Mouse (Mus musculus) MEL (cell line): ENCODE measurements around the gene Olfr322. TPM values are rescaled to one million over a fixed set of nuclear protein-coding genes. Genes with fewer than 3 reads are reported as not detected.

ENCODE experiments used
- DNase-seq: peaks from one replicate; pipeline ENCODE4 v3.0.0; 2011; ENCODE audit warnings: low read depth, low spot score
- H3K27ac ChIP-seq: 2 replicates; pipeline ENCODE4 v1.5.1; 2012; ENCODE audit warnings: low read depth, mild to moderate bottlenecking, control low read depth, low read length, moderate library complexity; ENCODE audit not compliant: control insufficient read depth
- H3K27me3 ChIP-seq, 2 experiments: fragments of 150-350 bp in 1 of 2; sonication (generic) in 1 of 2; 2 replicates each; pipeline ENCODE4 v1.6.1; 2012; ENCODE audit warnings: low read length in 2 of 2, mild to moderate bottlenecking in 2 of 2, improper control_type of control experiment in 1 of 2, moderate library complexity in 1 of 2; ENCODE audit not compliant: insufficient read depth in 2 of 2, control insufficient read depth in 1 of 2
- H3K36me3 ChIP-seq, 2 experiments: 2 replicates each; pipeline ENCODE4 v1.6.1; 2012 to 2014; ENCODE audit warnings: low read length in 2 of 2, improper control_type of control experiment in 1 of 2, inconsistent platforms in 1 of 2, mild to moderate bottlenecking in 1 of 2; ENCODE audit not compliant: insufficient read depth in 2 of 2, control insufficient read depth in 1 of 2
- H3K4me1 ChIP-seq, 2 experiments: fragments of 150-350 bp in 1 of 2; sonication (generic) in 1 of 2; 2 replicates each; pipeline ENCODE4 v1.6.1; 2012; ENCODE audit warnings: low read length in 2 of 2, improper control_type of control experiment in 1 of 2, mild to moderate bottlenecking in 1 of 2; ENCODE audit not compliant: insufficient read depth in 2 of 2, control insufficient read depth in 1 of 2
- H3K4me3 ChIP-seq, 2 experiments: fragments of 150-350 bp in 1 of 2; sonication (generic) in 1 of 2; 2 replicates each; pipeline ENCODE4 v1.5.1; 2012; ENCODE audit warnings: low read depth in 2 of 2, low read length in 2 of 2, mild to moderate bottlenecking in 2 of 2, moderate library complexity in 2 of 2, control low read depth in 1 of 2, improper control_type of control experiment in 1 of 2; ENCODE audit not compliant: control insufficient read depth in 1 of 2, insufficient read depth in 1 of 2
- H3K79me2 ChIP-seq: 2 replicates; pipeline ENCODE4 v1.6.1; 2012; ENCODE audit warnings: mild to moderate bottlenecking, low read length, moderate library complexity; ENCODE audit not compliant: control insufficient read depth, poor library complexity, insufficient read depth
- H3K9ac ChIP-seq: 2 replicates; pipeline ENCODE4 v1.6.1; 2012; ENCODE audit warnings: low read depth, mild to moderate bottlenecking, control low read depth, low read length, moderate library complexity; ENCODE audit not compliant: control insufficient read depth, poor library complexity, severe bottlenecking
- H3K9me3 ChIP-seq: fragments of 150-350 bp; sonication (generic); replicated peaks from 2 replicates; pipeline ENCODE4 v1.6.1; 2012; ENCODE audit warnings: mild to moderate bottlenecking, low read length, improper control_type of control experiment, moderate library complexity; ENCODE audit not compliant: insufficient read depth
- BHLHE40 ChIP-seq: IDR thresholded peaks from 2 replicates; pipeline ENCODE4 v1.6.1; 2012; ENCODE audit warnings: low read depth, mild to moderate bottlenecking, inconsistent platforms, low read length, improper control_type of control experiment, borderline replicate concordance
- CHD2 ChIP-seq: IDR thresholded peaks from 2 replicates; pipeline ENCODE4 v1.6.1; 2011; ENCODE audit warnings: low read length, improper control_type of control experiment
- E2F4 ChIP-seq: IDR thresholded peaks from 2 replicates; pipeline ENCODE4 v1.6.1; 2011; ENCODE audit warnings: low read depth, low read length, improper control_type of control experiment, borderline replicate concordance
- ELF1 ChIP-seq: IDR thresholded peaks from 2 replicates; pipeline ENCODE4 v1.6.1; 2014; ENCODE audit warnings: low read depth, mild to moderate bottlenecking, inconsistent platforms, low read length, improper control_type of control experiment, moderate library complexity
- EP300 ChIP-seq, 2 experiments: IDR thresholded peaks; 2 replicates each; pipeline ENCODE4 v1.6.1; 2011; ENCODE audit warnings: improper control_type of control experiment in 2 of 2, low read length in 2 of 2, low read depth in 1 of 2, mild to moderate bottlenecking in 1 of 2
- ETS1 ChIP-seq: IDR thresholded peaks from 2 replicates; pipeline ENCODE4 v1.6.1; 2012; ENCODE audit warnings: low read depth, mild to moderate bottlenecking, inconsistent platforms, low read length, improper control_type of control experiment, moderate library complexity
- GABPA ChIP-seq: IDR thresholded peaks from 2 replicates; pipeline ENCODE4 v1.6.1; 2012; ENCODE audit warnings: low read depth, mild to moderate bottlenecking, inconsistent platforms, low read length, improper control_type of control experiment, moderate library complexity
- GATA1 ChIP-seq: IDR thresholded peaks from 2 replicates; pipeline ENCODE4 v1.6.1; 2011; ENCODE audit warnings: low read depth, low read length, improper control_type of control experiment
- HCFC1 ChIP-seq: IDR thresholded peaks from 2 replicates; pipeline ENCODE4 v1.6.1; 2012; ENCODE audit warnings: low read depth, mild to moderate bottlenecking, inconsistent platforms, low read length, improper control_type of control experiment, moderate library complexity
- JUND ChIP-seq: IDR thresholded peaks from 2 replicates; pipeline ENCODE4 v1.6.1; 2011; ENCODE audit warnings: low read depth, mild to moderate bottlenecking, improper control_type of control experiment, low read length
- KAT2A ChIP-seq: conservative IDR thresholded peaks from 2 replicates; pipeline ENCODE4 v1.6.1; 2012; ENCODE audit warnings: low read depth, low read length, improper control_type of control experiment, inconsistent platforms
- MAX ChIP-seq: IDR thresholded peaks from 2 replicates; pipeline ENCODE4 v1.6.1; 2011; ENCODE audit warnings: low read length, improper control_type of control experiment
- MAZ ChIP-seq: IDR thresholded peaks from 2 replicates; pipeline ENCODE4 v1.6.1; 2012; ENCODE audit warnings: low read depth, mild to moderate bottlenecking, inconsistent platforms, low read length, improper control_type of control experiment
- MEF2A ChIP-seq: IDR thresholded peaks from 2 replicates; pipeline ENCODE4 v1.6.1; 2014; ENCODE audit warnings: low read depth, mild to moderate bottlenecking, inconsistent platforms, low read length, improper control_type of control experiment; ENCODE audit not compliant: poor library complexity, insufficient replicate concordance, severe bottlenecking; ENCODE audit errors: extremely low read depth
- MXI1 ChIP-seq: IDR thresholded peaks from 2 replicates; pipeline ENCODE4 v1.6.1; 2011; ENCODE audit warnings: mild to moderate bottlenecking, low read depth, low read length, improper control_type of control experiment
- MYB ChIP-seq: IDR thresholded peaks from 2 replicates; pipeline ENCODE4 v1.6.1; 2011; ENCODE audit warnings: mild to moderate bottlenecking, low read depth, low read length, improper control_type of control experiment
- MYC ChIP-seq: IDR thresholded peaks from 2 replicates; pipeline ENCODE4 v1.6.1; 2011; ENCODE audit warnings: low read depth, mild to moderate bottlenecking, low read length, improper control_type of control experiment, moderate library complexity
- NELFE ChIP-seq: IDR thresholded peaks from 2 replicates; pipeline ENCODE4 v1.6.1; 2011; ENCODE audit warnings: low read depth, low read length, improper control_type of control experiment
- POLR2A ChIP-seq, 2 experiments: IDR thresholded peaks; 2 replicates each; pipeline ENCODE4 v1.6.1; 2011 to 2012; ENCODE audit warnings: low read length in 2 of 2, mild to moderate bottlenecking in 2 of 2, control low read depth in 1 of 2, improper control_type of control experiment in 1 of 2, low read depth in 1 of 2, moderate library complexity in 1 of 2; ENCODE audit not compliant: control insufficient read depth in 1 of 2, insufficient read depth in 1 of 2, poor library complexity in 1 of 2
- POLR2AphosphoS2 ChIP-seq: IDR thresholded peaks from 2 replicates; pipeline ENCODE4 v1.6.1; 2011; ENCODE audit warnings: low read length, improper control_type of control experiment
- POLR2AphosphoS5 ChIP-seq: IDR thresholded peaks from 2 replicates; pipeline ENCODE4 v1.6.1; 2012; ENCODE audit warnings: low read depth, borderline replicate concordance, mild to moderate bottlenecking, inconsistent platforms, low read length, moderate library complexity, mixed read lengths
- RCOR1 ChIP-seq: IDR thresholded peaks from 2 replicates; pipeline ENCODE4 v1.6.1; 2012; ENCODE audit warnings: low read depth, mild to moderate bottlenecking, inconsistent platforms, low read length, improper control_type of control experiment
- SIN3A ChIP-seq: IDR thresholded peaks from 2 replicates; pipeline ENCODE4 v1.6.1; 2012; ENCODE audit warnings: low read length, improper control_type of control experiment, inconsistent platforms
- SMC3 ChIP-seq: IDR thresholded peaks from 2 replicates; pipeline ENCODE4 v1.6.1; 2011; ENCODE audit warnings: low read depth, low read length, improper control_type of control experiment
- TAL1 ChIP-seq: IDR thresholded peaks from 2 replicates; pipeline ENCODE4 v1.6.1; 2012; ENCODE audit warnings: mild to moderate bottlenecking, inconsistent platforms, low read length, moderate library complexity, mixed read lengths
- TBP ChIP-seq: IDR thresholded peaks from 2 replicates; pipeline ENCODE4 v1.8.0; 2011; ENCODE audit warnings: low read depth, low read length, improper control_type of control experiment
- TCF12 ChIP-seq: IDR thresholded peaks from 2 replicates; pipeline ENCODE4 v1.6.1; 2014; ENCODE audit warnings: low read depth, mild to moderate bottlenecking, inconsistent platforms, low read length, improper control_type of control experiment, moderate library complexity
- UBTF ChIP-seq: IDR thresholded peaks from 2 replicates; pipeline ENCODE4 v1.6.1; 2012; ENCODE audit warnings: low read depth, mild to moderate bottlenecking, inconsistent platforms, low read length, improper control_type of control experiment, moderate library complexity, borderline replicate concordance; ENCODE audit not compliant: insufficient read depth
- USF1 ChIP-seq: IDR thresholded peaks from 2 replicates; pipeline ENCODE4 v1.6.1; 2014; ENCODE audit warnings: low read depth, mild to moderate bottlenecking, inconsistent platforms, low read length, improper control_type of control experiment, moderate library complexity
- ZC3H11A ChIP-seq: IDR thresholded peaks from 2 replicates; pipeline ENCODE4 v1.6.1; 2012; ENCODE audit warnings: low read depth, mild to moderate bottlenecking, inconsistent platforms, low read length, improper control_type of control experiment
- ZKSCAN1 ChIP-seq: IDR thresholded peaks from 2 replicates; pipeline ENCODE4 v1.6.1; 2012; ENCODE audit warnings: low read depth, mild to moderate bottlenecking, inconsistent platforms, low read length, improper control_type of control experiment, moderate library complexity
- ZNF384 ChIP-seq: IDR thresholded peaks from 2 replicates; pipeline ENCODE4 v1.6.1; 2012; ENCODE audit warnings: low read depth, mild to moderate bottlenecking, inconsistent platforms, low read length, improper control_type of control experiment
- polyA plus RNA-seq, 2 experiments: library from polyadenylated mRNA; stranded (reverse) in 1 of 2; unstranded in 1 of 2; fragments of >175 nt in 1 of 2; fragments of >200 nt in 1 of 2; gene quantifications; 2 replicates each; pipeline versions ENCODE4 v1.2.1 to v1.2.4; 2012; ENCODE audit warnings: low replicate concordance in 2 of 2, low read depth in 1 of 2; ENCODE audit not compliant: insufficient read length in 2 of 2, insufficient read depth in 1 of 2, missing spikeins in 1 of 2
- total RNA-seq: library from RNA; depleted of rRNA; stranded (reverse); fragments of 300-350 nt; gene quantifications from 2 replicates; pipeline ENCODE4 v1.2.3, GENCODE M21; 2012

Olfr322 gene
- total and polyA plus RNA-seq, 3 experiments, result not detected

- peaks cover 7 to 28% of the 10 kb centered on the region in 2 experiments for H3K4me1 ChIP-seq
- DNase-seq, result peak; percentile 88
- peak overlapping the region; percentile 73 for H3K27ac ChIP-seq
- peak; percentile 65; the same call in 1 of the 2 replicates for TF ChIP-seq BHLHE40
- peak; percentile 64 for TF ChIP-seq GATA1
- TF ChIP-seq MYB, result no peak
- peak; percentile 73 for TF ChIP-seq SIN3A
- TF ChIP-seq USF1, result peak; percentile 43
- TF ChIP-seq POLR2AphosphoS5, result no peak
- TF ChIP-seq ETS1, result peak; percentile 43; the same call in 1 of the 2 replicates
- no peak for TF ChIP-seq E2F4
- no peak for TF ChIP-seq GABPA
- TF ChIP-seq TAL1, result peak; percentile 57; the same call in 1 of the 2 replicates
- peak; percentile 94 for TF ChIP-seq MXI1
- TF ChIP-seq KAT2A, result no peak
- TF ChIP-seq CHD2, result no peak
- TF ChIP-seq ZC3H11A, result no peak
- TF ChIP-seq ZNF384, result no peak
- TF ChIP-seq SMC3, result no peak
- TF ChIP-seq NELFE, result 0 out of 2 replicates have a peak, but pooled peaks have one; percentile 41
- TF ChIP-seq JUND, result no peak
- no peak for TF ChIP-seq POLR2AphosphoS2
- no peak for TF ChIP-seq MEF2A
- 0 out of 2 replicates have a peak, but pooled peaks have one; percentile 52 for TF ChIP-seq TBP
- TF ChIP-seq TCF12, result 0 out of 2 replicates have a peak, but pooled peaks have one; percentile 25
- TF ChIP-seq ZKSCAN1, result no peak
- TF ChIP-seq RCOR1, result no peak
- peak; percentile 92 for TF ChIP-seq MAX
- TF ChIP-seq UBTF, result no peak
- no peak; the same call in 1 of the 2 replicates for TF ChIP-seq HCFC1
- TF ChIP-seq MYC, result peak; percentile 95
- no peak for TF ChIP-seq ELF1
- peak in 1 of 2 experiments; percentile 62; a peak in 2 of 4 replicates for TF ChIP-seq POLR2A (IDR thresholded peaks at IDR 0.05; ENCODE audit: control insufficient read depth in 1 of 2, insufficient read depth in 1 of 2, low read depth in 1 of 2, low read length in 2 of 2, poor library complexity in 1 of 2)
- no peak for TF ChIP-seq MAZ
- peak in 1 of 2 experiments; percentile 31; a peak in 2 of 4 replicates for TF ChIP-seq EP300 (IDR thresholded peaks at IDR 0.05; ENCODE audit: low read depth in 1 of 2, low read length in 2 of 2)
- no peaks in the 10 kb centered on the region for H3K27me3 ChIP-seq
- H3K36me3 ChIP-seq, result peaks cover 0 to 23% of the 10 kb centered on the region in 2 experiments; a peak in 2 of 4 replicates
- H3K9ac ChIP-seq, result peak overlapping the region; percentile 46
- no peaks in the 10 kb centered on the region for H3K9me3 ChIP-seq
- peak overlapping the region; percentile 45 to 52 for H3K4me3 ChIP-seq
- no peaks in the 10 kb centered on the region; the same call in 1 of the 2 replicates for H3K79me2 ChIP-seq
Observed at GRCm38 (mm10) chr11:58641057-58641456, 17.5 kb upstream of the Olfr322 start.
